Mouse (Mus musculus): ENCODE measurements at regions not wholly inside any gene's neighbourhood (a gene's known extent, or its start where the extent isn't known, plus 50 kb on each side); places are given as distances from the start of the nearest gene placed in this dataset.
A peak's percentile ranks its signal among the peaks of the same experiment; 100 is the strongest.

DNA sequence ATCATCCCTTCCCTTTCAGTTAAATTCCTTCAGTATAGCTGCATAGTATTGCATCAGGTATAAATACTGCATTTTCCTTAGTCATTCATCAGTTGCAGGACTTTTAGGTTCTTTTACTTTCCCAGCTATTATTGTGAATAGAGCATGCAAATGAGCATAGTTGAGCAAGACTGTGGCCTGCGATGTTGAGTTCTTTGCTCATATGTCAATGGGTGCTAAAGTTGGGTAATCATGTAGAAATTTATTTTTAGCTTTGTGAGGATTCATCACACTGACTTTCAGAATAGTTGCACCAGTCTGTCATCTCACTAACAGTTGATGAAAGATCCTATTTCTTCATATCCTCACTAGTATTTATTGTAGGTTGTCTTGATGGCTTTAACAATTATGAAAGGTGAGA is 380.3 kb upstream of the Arrdc3 start:
- DNase-seq (ENCODE audit: low spot score in 2 of 2) = no peak

- no peak for DNase-seq (ENCODE audit: low spot score in 2 of 2)
Observed at GRCm38 (mm10) chr13:80514171-80514981, 368.8 kb upstream of the Arrdc3 start.

- no peak for DNase-seq (ENCODE audit: low spot score in 2 of 2)
Observed at GRCm38 (mm10) chr13:80514982-80515253, 368.3 kb upstream of the Arrdc3 start.

DNA sequence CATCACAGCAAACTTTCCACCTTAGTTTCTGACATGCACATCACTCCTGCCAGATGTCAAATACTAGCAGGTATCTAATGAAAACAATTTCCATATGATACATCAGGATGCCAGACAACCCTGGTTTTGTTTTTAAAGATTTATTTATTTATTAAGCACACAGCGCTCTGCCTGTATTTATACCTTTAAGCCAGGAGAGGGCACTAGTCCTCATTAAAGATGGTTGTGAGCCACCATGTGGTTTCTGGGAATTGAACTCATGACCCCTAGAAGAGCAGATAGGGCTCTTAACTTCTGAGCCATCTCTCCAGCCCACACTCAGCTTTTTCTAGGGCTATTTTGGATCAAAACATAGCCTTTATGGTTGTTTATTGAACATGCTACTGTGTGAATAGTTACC is 364.3 kb upstream of the Arrdc3 start:
- no peak for DNase-seq (ENCODE audit: low spot score in 2 of 2)

DNA sequence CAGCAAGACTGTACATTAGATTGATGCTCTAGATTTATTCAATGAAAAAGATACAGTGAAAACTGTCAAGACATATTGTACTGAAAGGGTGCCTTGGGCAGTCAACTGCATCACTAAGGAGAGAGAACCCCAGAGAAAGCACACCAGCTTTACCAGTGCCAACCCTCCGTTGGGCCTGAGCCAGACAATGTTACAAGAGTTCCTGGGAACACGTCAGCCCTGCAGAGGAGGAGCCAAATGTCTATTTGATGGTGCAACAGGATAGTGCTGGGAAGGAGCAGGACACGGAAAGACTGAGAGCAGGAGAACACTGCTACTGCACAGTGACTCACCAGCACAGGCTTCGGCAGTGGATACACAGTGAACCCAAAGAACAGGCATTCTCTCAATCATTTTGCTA is 363.4 kb upstream of the Arrdc3 start:
- no peak for DNase-seq (ENCODE audit: low spot score in 2 of 2)

DNA sequence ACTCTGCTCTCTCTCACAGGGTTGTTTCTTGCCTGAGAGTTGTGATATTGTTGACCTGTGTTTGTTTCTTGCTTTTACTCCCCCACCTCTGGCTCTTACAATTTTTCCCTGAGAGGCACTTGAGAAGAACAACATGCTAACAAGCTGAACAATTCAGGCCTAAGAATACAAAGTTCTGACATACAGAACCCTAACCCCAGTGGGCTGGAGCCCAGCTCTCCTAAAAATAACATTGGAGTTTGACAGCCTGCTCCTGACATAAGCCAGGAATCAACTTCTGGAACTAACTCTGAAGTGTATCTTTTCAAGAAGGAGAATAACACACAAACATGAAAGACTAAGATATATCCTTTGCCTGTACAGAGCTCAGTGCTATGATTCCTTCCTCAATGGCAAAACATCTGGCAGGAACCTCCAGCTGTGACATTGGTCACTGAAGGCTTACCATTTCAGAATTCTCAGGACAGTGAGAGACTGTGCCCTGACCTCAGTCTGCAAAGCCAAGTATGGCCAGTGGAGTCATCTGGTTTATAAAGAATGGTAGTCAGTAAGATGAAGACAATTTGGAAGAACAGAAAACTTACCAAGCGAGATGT is 347.3 kb upstream of the Arrdc3 start:
- no peak for DNase-seq (ENCODE audit: low spot score in 2 of 2)

- DNase-seq (ENCODE audit: low spot score in 2 of 2) = no peak
Observed at GRCm38 (mm10) chr13:80544951-80545350, 338.2 kb upstream of the Arrdc3 start.

GRCm38 (mm10) chr13:80557156-80557555 is 326.0 kb upstream of the Arrdc3 start:
- DNase-seq (ENCODE audit: low spot score in 2 of 2) = peak in 1 of 2 experiments; percentile 8

Measured in urinary bladder, postnatal 36 days (tissue).